Mouse (Mus musculus): Measurements from ENCODE around the gene Eea1. TPM values are rescaled to one million over a fixed set of nuclear protein-coding genes. Genes with fewer than 3 reads are reported as not detected.

Gene Eea1
- total RNA-seq, 1 experiment = 12.4 TPM

DNA sequence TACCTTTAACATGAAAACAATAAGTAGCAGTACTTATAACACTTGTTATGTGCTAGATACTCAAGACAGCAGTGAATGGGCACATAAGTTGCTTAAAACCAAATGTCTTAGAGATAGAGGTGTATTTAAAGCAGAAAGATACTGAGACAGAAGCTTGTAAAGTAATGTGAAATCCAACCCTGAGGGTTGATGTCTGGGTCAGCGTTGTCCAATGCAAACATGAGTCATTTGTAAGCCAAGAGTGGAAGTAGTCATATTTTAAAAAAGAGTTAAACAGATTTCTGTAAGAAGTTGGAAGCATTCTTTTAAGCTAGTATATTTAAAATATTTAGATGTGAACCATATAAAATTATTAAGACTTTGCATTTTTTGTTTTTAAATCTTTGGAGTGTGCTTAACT is 4.6 kb downstream of the Eea1 start:
- Histone ChIP-seq H3K9me3 (ENCODE audit: control insufficient read depth, insufficient read depth, low read depth, low read length) (no peaks in the 10 kb centered on the region), H3K36me3 (ENCODE audit: control insufficient read depth, insufficient read depth, low read length, poor library complexity, severe bottlenecking) (no peaks in the 10 kb centered on the region), H3K9ac (ENCODE audit: insufficient read depth, low read depth, low read length, poor library complexity, severe bottlenecking) (no peak overlapping the region), H3K27ac (ENCODE audit: insufficient read depth, low read depth, low read length, poor library complexity, severe bottlenecking) (no peak overlapping the region), H3K4me1 (ENCODE audit: control insufficient read depth in 2 of 2, insufficient read depth in 2 of 2, low read length in 2 of 2, poor library complexity in 1 of 2) (peaks cover 0 to 3% of the 10 kb centered on the region in 2 experiments; a peak in 1 of 4 replicates), H3K4me3 (ENCODE audit: insufficient read depth in 1 of 2, low read depth in 1 of 2, low read length in 2 of 2, poor library complexity in 1 of 2, severe bottlenecking in 1 of 2) (no peak overlapping the region)
- in situ Hi-C loops (cut with MboI; ENCODE audit: low sequenced_read_pairs in 2 of 2, unreplicated experiment in 2 of 2) = no loop called here
- TF ChIP-seq ZC3H11A (IDR thresholded peaks at IDR 0.05; ENCODE audit: borderline replicate concordance, low read depth, low read length) = no peak
- DNase-seq (ENCODE audit: low read depth, low spot score) = no peak

DNA sequence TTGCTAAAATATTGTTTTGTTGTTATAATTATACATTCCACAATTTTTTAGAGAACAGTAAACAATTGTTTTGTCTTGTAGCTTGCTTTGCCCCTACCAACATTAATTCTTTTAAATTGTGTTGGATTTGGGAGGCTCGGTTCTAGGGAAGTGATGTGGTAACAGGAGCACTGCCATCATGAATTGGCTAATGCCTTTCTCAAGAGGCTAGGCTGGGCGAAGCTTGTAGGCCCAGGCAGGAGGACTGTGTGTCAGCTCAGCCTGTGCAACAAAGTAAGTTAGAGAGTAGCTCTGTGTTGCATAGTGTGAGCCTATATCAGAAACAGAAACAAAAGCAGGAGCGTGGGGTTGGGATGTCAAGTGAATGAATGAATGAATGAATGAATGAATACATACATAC is 9.0 kb downstream of the Eea1 start:
- H3K9me3 ChIP-seq (ENCODE audit: control insufficient read depth, insufficient read depth, low read depth, low read length) = no peaks in the 10 kb centered on the region
- no peaks in the 10 kb centered on the region for H3K4me1 ChIP-seq (ENCODE audit: control insufficient read depth in 2 of 2, insufficient read depth in 2 of 2, low read length in 2 of 2, poor library complexity in 1 of 2)
- no peak overlapping the region for H3K4me3 ChIP-seq (ENCODE audit: insufficient read depth in 1 of 2, low read depth in 1 of 2, low read length in 2 of 2, poor library complexity in 1 of 2, severe bottlenecking in 1 of 2)
- TF ChIP-seq CHD2 (IDR thresholded peaks at IDR 0.05; ENCODE audit: low read depth, low read length) (no peak), HCFC1 (IDR thresholded peaks at IDR 0.05; ENCODE audit: borderline replicate concordance, insufficient read depth, low read length) (no peak), ZNF384 (IDR thresholded peaks at IDR 0.05; ENCODE audit: low read depth, low read length) (no peak), ZC3H11A (IDR thresholded peaks at IDR 0.05; ENCODE audit: borderline replicate concordance, low read depth, low read length) (no peak), MAFK (IDR thresholded peaks at IDR 0.05; ENCODE audit: insufficient read depth, low read depth, low read length) (no peak)
- no peak overlapping the region for H3K27ac ChIP-seq (ENCODE audit: insufficient read depth, low read depth, low read length, poor library complexity, severe bottlenecking)
- H3K9ac ChIP-seq (ENCODE audit: insufficient read depth, low read depth, low read length, poor library complexity, severe bottlenecking) = no peak overlapping the region
- no peak for DNase-seq (ENCODE audit: low read depth, low spot score)
- no peaks in the 10 kb centered on the region for H3K36me3 ChIP-seq (ENCODE audit: control insufficient read depth, insufficient read depth, low read length, poor library complexity, severe bottlenecking)
- in situ Hi-C loops (cut with MboI; ENCODE audit: low sequenced_read_pairs in 2 of 2, unreplicated experiment in 2 of 2) = no loop called here

DNA sequence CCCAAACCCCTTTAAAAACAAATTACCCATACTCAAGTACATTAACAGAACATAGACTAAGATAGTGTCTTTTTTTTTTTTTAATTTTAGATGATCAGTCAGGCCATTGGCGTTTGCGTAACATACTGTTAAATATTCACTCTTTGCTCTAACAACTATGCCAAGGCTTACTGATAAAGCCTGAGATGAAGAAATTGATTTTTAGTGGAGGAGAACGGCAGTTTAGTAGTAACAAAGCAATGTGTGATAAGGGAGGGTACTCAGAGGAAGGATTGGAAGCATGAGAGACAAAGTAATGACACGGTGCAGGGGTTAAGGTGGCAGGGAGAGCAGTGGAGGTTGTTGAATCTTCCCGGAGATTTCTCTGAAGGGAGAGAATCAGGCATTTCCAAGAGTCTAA is 9.7 kb downstream of the Eea1 start:
- no peak overlapping the region for H3K27ac ChIP-seq (ENCODE audit: insufficient read depth, low read depth, low read length, poor library complexity, severe bottlenecking)
- no peak for DNase-seq (ENCODE audit: low read depth, low spot score)
- in situ Hi-C loops (cut with MboI; ENCODE audit: low sequenced_read_pairs in 2 of 2, unreplicated experiment in 2 of 2) = no loop called here
- no peaks in the 10 kb centered on the region for H3K9me3 ChIP-seq (ENCODE audit: control insufficient read depth, insufficient read depth, low read depth, low read length)
- H3K4me3 ChIP-seq (ENCODE audit: insufficient read depth in 1 of 2, low read depth in 1 of 2, low read length in 2 of 2, poor library complexity in 1 of 2, severe bottlenecking in 1 of 2) = no peak overlapping the region
- H3K36me3 ChIP-seq (ENCODE audit: control insufficient read depth, insufficient read depth, low read length, poor library complexity, severe bottlenecking) = no peaks in the 10 kb centered on the region
- no peak overlapping the region for H3K9ac ChIP-seq (ENCODE audit: insufficient read depth, low read depth, low read length, poor library complexity, severe bottlenecking)
- 0 out of 4 replicates have a peak, but pooled peaks cover 0 to 2% of the 10 kb centered on the region in 2 experiments for H3K4me1 ChIP-seq (ENCODE audit: control insufficient read depth in 2 of 2, insufficient read depth in 2 of 2, low read length in 2 of 2, poor library complexity in 1 of 2)
- TF ChIP-seq MAFK (IDR thresholded peaks at IDR 0.05; ENCODE audit: insufficient read depth, low read depth, low read length) = no peak
- no peak for TF ChIP-seq ZNF384 (IDR thresholded peaks at IDR 0.05; ENCODE audit: low read depth, low read length)
- no peak for TF ChIP-seq HCFC1 (IDR thresholded peaks at IDR 0.05; ENCODE audit: borderline replicate concordance, insufficient read depth, low read length)
- no peak for TF ChIP-seq CHD2 (IDR thresholded peaks at IDR 0.05; ENCODE audit: low read depth, low read length)

- Histone ChIP-seq H3K9me3 (ENCODE audit: control insufficient read depth, insufficient read depth, low read depth, low read length) (no peaks in the 10 kb centered on the region), H3K27ac (ENCODE audit: insufficient read depth, low read depth, low read length, poor library complexity, severe bottlenecking) (no peak overlapping the region), H3K36me3 (ENCODE audit: control insufficient read depth, insufficient read depth, low read length, poor library complexity, severe bottlenecking) (no peaks in the 10 kb centered on the region), H3K9ac (ENCODE audit: insufficient read depth, low read depth, low read length, poor library complexity, severe bottlenecking) (no peak overlapping the region), H3K4me1 (ENCODE audit: control insufficient read depth in 2 of 2, insufficient read depth in 2 of 2, low read length in 2 of 2, poor library complexity in 1 of 2) (0 out of 4 replicates have a peak, but pooled peaks cover 0 to 2% of the 10 kb centered on the region in 2 experiments), H3K4me3 (ENCODE audit: insufficient read depth in 1 of 2, low read depth in 1 of 2, low read length in 2 of 2, poor library complexity in 1 of 2, severe bottlenecking in 1 of 2) (no peak overlapping the region)
- no peak for DNase-seq (ENCODE audit: low read depth, low spot score)
- in situ Hi-C loops (cut with MboI; ENCODE audit: low sequenced_read_pairs in 2 of 2, unreplicated experiment in 2 of 2) = no loop called here
- TF ChIP-seq ZNF384 (IDR thresholded peaks at IDR 0.05; ENCODE audit: low read depth, low read length) = no peak
- no peak for TF ChIP-seq MAFK (IDR thresholded peaks at IDR 0.05; ENCODE audit: insufficient read depth, low read depth, low read length)
- TF ChIP-seq ZC3H11A (IDR thresholded peaks at IDR 0.05; ENCODE audit: borderline replicate concordance, low read depth, low read length) = no peak
- TF ChIP-seq HCFC1 (IDR thresholded peaks at IDR 0.05; ENCODE audit: borderline replicate concordance, insufficient read depth, low read length) = no peak
- no peak for TF ChIP-seq CHD2 (IDR thresholded peaks at IDR 0.05; ENCODE audit: low read depth, low read length)
Measured at GRCm38 (mm10) chr10:95950797-95951196, 10.3 kb downstream of the Eea1 start.

- 0 out of 4 replicates have a peak, but pooled peaks cover 0 to 2% of the 10 kb centered on the region in 2 experiments for H3K4me1 ChIP-seq (ENCODE audit: control insufficient read depth in 2 of 2, insufficient read depth in 2 of 2, low read length in 2 of 2, poor library complexity in 1 of 2)
- in situ Hi-C loops (cut with MboI; ENCODE audit: low sequenced_read_pairs in 2 of 2, unreplicated experiment in 2 of 2) = no loop called here
- H3K9ac ChIP-seq (ENCODE audit: insufficient read depth, low read depth, low read length, poor library complexity, severe bottlenecking) = no peak overlapping the region
- H3K9me3 ChIP-seq (ENCODE audit: control insufficient read depth, insufficient read depth, low read depth, low read length) = no peaks in the 10 kb centered on the region
- DNase-seq (ENCODE audit: low read depth, low spot score) = no peak
- TF ChIP-seq CHD2 (IDR thresholded peaks at IDR 0.05; ENCODE audit: low read depth, low read length) = no peak
- no peak for TF ChIP-seq ZC3H11A (IDR thresholded peaks at IDR 0.05; ENCODE audit: borderline replicate concordance, low read depth, low read length)
- TF ChIP-seq MAFK (IDR thresholded peaks at IDR 0.05; ENCODE audit: insufficient read depth, low read depth, low read length) = no peak
- TF ChIP-seq ZNF384 (IDR thresholded peaks at IDR 0.05; ENCODE audit: low read depth, low read length) = no peak
- no peak for TF ChIP-seq HCFC1 (IDR thresholded peaks at IDR 0.05; ENCODE audit: borderline replicate concordance, insufficient read depth, low read length)
- H3K4me3 ChIP-seq (ENCODE audit: insufficient read depth in 1 of 2, low read depth in 1 of 2, low read length in 2 of 2, poor library complexity in 1 of 2, severe bottlenecking in 1 of 2) = no peak overlapping the region
- no peak overlapping the region for H3K27ac ChIP-seq (ENCODE audit: insufficient read depth, low read depth, low read length, poor library complexity, severe bottlenecking)
- no peaks in the 10 kb centered on the region for H3K36me3 ChIP-seq (ENCODE audit: control insufficient read depth, insufficient read depth, low read length, poor library complexity, severe bottlenecking)
Measured at GRCm38 (mm10) chr10:95951346-95951745, 10.9 kb downstream of the Eea1 start.

All from ES-E14 (cell line).